Mouse (Mus musculus): ENCODE results near the gene P2ry10b.

DNA sequence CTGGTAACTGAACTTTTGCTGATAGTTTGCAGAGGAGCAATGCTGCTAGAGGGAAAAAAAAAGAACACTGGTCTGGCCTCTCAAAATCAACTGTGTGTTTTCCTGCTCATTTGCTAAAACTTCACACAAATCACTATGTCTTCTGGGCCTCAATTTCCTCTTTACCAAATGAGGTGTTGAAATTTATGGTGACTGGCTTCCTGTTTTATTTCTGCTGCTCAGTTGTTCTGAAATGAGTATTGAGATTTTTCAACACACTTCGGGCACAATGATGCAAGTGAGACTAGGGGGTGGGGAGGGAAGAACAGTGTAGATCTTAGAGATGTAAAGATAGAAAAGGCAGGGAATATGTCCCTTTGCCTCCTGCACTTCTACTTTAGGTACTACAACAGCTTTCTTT lies 30.0 kb downstream of the P2ry10b start:
- TF ChIP-seq ZNF384 (IDR thresholded peaks at IDR 0.05; ENCODE audit: low read depth, low read length), result no peak
- TF ChIP-seq HCFC1 (IDR thresholded peaks at IDR 0.05; ENCODE audit: borderline replicate concordance, insufficient read depth, low read length), result no peak
- TF ChIP-seq MAFK (IDR thresholded peaks at IDR 0.05; ENCODE audit: insufficient read depth, low read depth, low read length), result no peak
- no peak for TF ChIP-seq CHD2 (IDR thresholded peaks at IDR 0.05; ENCODE audit: low read depth, low read length)
- TF ChIP-seq ZC3H11A (IDR thresholded peaks at IDR 0.05; ENCODE audit: borderline replicate concordance, low read depth, low read length), result no peak
